Mouse (Mus musculus) spleen, adult 2 months (tissue): Measurements from ENCODE around the gene Sat2.

ENCODE experiments used
- CTCF ChIP-seq: fragments of 200-500 bp; IDR thresholded peaks from 2 replicates; pipeline ENCODE4 v1.5.1; 2011; ENCODE audit warnings: mild to moderate bottlenecking, inconsistent platforms; ENCODE audit not compliant: insufficient read depth, insufficient read length, insufficient replicate concordance; ENCODE audit errors: extremely low read depth
- POLR2A ChIP-seq: fragments of 200-500 bp; IDR thresholded peaks from 2 replicates; pipeline ENCODE4 v1.6.1; 2011; ENCODE audit warnings: low read depth, low read length, inconsistent platforms

DNA sequence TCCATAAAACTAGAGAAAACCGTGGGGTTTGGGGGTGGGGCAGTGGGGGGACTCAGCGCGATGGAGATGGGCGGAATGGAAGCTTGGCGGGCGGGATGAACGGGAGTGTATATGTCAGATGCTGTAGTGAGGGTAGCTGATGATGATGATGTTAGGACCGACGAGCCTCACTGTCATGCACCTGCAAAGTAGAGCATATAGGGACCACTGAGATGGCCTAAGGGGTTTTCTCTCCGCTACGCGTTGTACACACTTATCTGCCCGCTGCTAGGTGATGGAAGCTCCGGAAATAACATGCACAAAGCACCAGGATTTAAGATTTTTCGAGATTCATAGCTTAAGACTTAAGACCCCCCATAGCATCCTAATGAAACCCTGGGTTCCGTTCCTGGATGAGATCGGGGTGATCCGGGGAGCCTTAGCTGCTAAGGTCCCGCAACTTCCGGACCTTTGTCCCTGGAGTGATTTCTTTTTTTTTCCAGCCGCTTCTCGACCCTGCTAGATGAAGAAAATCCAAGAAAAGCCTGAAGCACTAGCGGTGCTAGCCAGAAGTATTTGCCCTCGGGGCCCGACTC lies 41.2 kb upstream of the Sat2 start:
- TF ChIP-seq POLR2A (no peak), CTCF (no peak)
